Comparison of ENCODE assay signal across 21 mouse cellular contexts in the genomic region with DNA sequence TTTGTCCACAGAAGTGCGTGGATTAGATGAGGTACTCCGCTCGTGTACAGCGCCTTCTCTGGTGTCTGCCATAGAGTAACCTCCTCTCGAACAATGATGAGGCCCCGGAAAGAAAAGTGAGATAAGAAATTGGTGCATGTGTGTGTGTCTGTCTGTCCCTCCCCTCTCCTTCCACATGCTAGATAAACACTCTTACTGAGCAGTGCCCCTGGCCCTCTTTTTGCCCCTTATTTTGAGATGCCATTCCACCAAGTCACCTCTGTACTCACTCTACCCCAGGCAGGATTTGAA. TPM values are rescaled to one million over a fixed set of nuclear protein-coding genes. Genes with fewer than 3 reads are reported as not detected.
A peak's percentile ranks its signal among the peaks of the same experiment; 100 is the strongest.
DNase-seq lines count a peak whose midpoint lies in the region; ATAC-seq and TF ChIP-seq lines count a peak whose summit lies in the region.
"Had no signal": no experiment of that assay in that cellular context is flagged by ENCODE, and none has a peak within 500 bp of the region (broad histone marks: within the 10 kb centered on the region; RNA-seq: fewer than 3 reads in every experiment).

No protein-coding gene starts in this region.

- 89% methylated on average over 6 of the region's 6 CpGs for WGBS in intestine, embryonic 16.5 days
- WGBS in intestine, postnatal 0 days = 78% methylated on average over 6 of the region's 6 CpGs
- 21% methylated on average over 6 of the region's 6 CpGs for WGBS in liver, embryonic 12.5 days (ENCODE audit: insufficient replicate concordance)

- H3K27ac ChIP-seq in intestine, embryonic 16.5 days (ENCODE audit: low read length) = no peak overlapping the region
- no peak overlapping the region for H3K27ac ChIP-seq in intestine, postnatal 0 days (ENCODE audit: low read depth, low read length)
- peak overlapping the region; percentile 81 for H3K27ac ChIP-seq in MEL (ENCODE audit: control insufficient read depth, low read depth, low read length)
- H3K27ac ChIP-seq in liver, embryonic 12.5 days = peak overlapping the region; percentile 61
- H3K27ac ChIP-seq: embryonic facial prominence, embryonic 12.5 days; forebrain, embryonic 12.5 days; hindbrain, postnatal 0 days; macrophage; midbrain, embryonic 12.5 days had no signal

- no peak overlapping the region for H3K4me3 ChIP-seq in intestine, embryonic 16.5 days (ENCODE audit: low read length)
- no peak overlapping the region for H3K4me3 ChIP-seq in intestine, postnatal 0 days (ENCODE audit: low read depth, low read length)
- H3K4me3 ChIP-seq in MEL (ENCODE audit: control insufficient read depth in 1 of 2, insufficient read depth in 1 of 2, low read depth in 2 of 2, low read length in 2 of 2) = peak overlapping the region; percentile 54 to 57
- no peak overlapping the region for H3K4me3 ChIP-seq in liver, embryonic 12.5 days
- H3K4me3 ChIP-seq: embryonic facial prominence, embryonic 12.5 days; forebrain, embryonic 12.5 days; midbrain, embryonic 12.5 days had no signal

- H3K9ac ChIP-seq in intestine, embryonic 16.5 days (ENCODE audit: low read depth, low read length) = no peak overlapping the region
- no peak overlapping the region for H3K9ac ChIP-seq in intestine, postnatal 0 days (ENCODE audit: low read depth, low read length)
- H3K9ac ChIP-seq in MEL (ENCODE audit: control insufficient read depth, low read depth, low read length, poor library complexity, severe bottlenecking) = peak overlapping the region; percentile 55
- H3K9ac ChIP-seq in liver, embryonic 12.5 days = peak overlapping the region; percentile 36; the same call in 1 of the 2 replicates
- H3K9ac ChIP-seq: embryonic facial prominence, embryonic 12.5 days; forebrain, embryonic 12.5 days; midbrain, embryonic 12.5 days had no signal

- TF ChIP-seq RAD21 in MEL (IDR thresholded peaks at IDR 0.05; ENCODE audit: low read depth, low read length) = no peak

- H3K4me1 ChIP-seq in intestine, embryonic 16.5 days (ENCODE audit: control insufficient read depth, insufficient read depth, low read length) = no peaks in the 10 kb centered on the region
- H3K4me1 ChIP-seq in intestine, postnatal 0 days (replicated peaks; ENCODE audit: control insufficient read depth, insufficient read depth, low read length) = no peaks in the 10 kb centered on the region
- peaks cover 43 to 55% of the 10 kb centered on the region in 2 experiments for H3K4me1 ChIP-seq in MEL (ENCODE audit: control insufficient read depth in 1 of 2, insufficient read depth in 2 of 2, low read length in 2 of 2)
- peaks cover 93% of the 10 kb centered on the region for H3K4me1 ChIP-seq in liver, embryonic 12.5 days
- H3K4me1 ChIP-seq: embryonic facial prominence, embryonic 12.5 days; forebrain, embryonic 12.5 days; midbrain, embryonic 12.5 days had no signal

- peak in 1 of 2 experiments; percentile 65; a peak in 2 of 4 replicates for TF ChIP-seq POLR2A in MEL (IDR thresholded peaks at IDR 0.05; ENCODE audit: control insufficient read depth in 1 of 2, insufficient read depth in 1 of 2, low read depth in 1 of 2, low read length in 2 of 2, poor library complexity in 1 of 2)

- TF ChIP-seq EP300 in MEL (IDR thresholded peaks at IDR 0.05; ENCODE audit: low read depth in 1 of 2, low read length in 2 of 2) = peak; percentile 63 to 71; a peak in 3 of 4 replicates

- H3K4me2 ChIP-seq in intestine, embryonic 16.5 days (ENCODE audit: low read depth, low read length) = no peak overlapping the region
- no peak overlapping the region for H3K4me2 ChIP-seq in intestine, postnatal 0 days (replicated peaks; ENCODE audit: low read depth)
- peak overlapping the region; percentile 49 for H3K4me2 ChIP-seq in liver, embryonic 12.5 days
- H3K4me2 ChIP-seq: embryonic facial prominence, embryonic 12.5 days; forebrain, embryonic 12.5 days; midbrain, embryonic 12.5 days had no signal

- peak; percentile 77 for DNase-seq in MEL (ENCODE audit: low read depth, low spot score)
- no peak for DNase-seq in adrenal gland, adult 8-10 months
- DNase-seq: adrenal gland, postnatal 10 days; cerebellum, adult 18-20 months; cerebellum, postnatal 14 days; kidney, adult 11 months; lung, adult 2 months; right cerebral cortex, postnatal 14 days; spleen, adult 18-20 months had no signal

- no peaks in the 10 kb centered on the region for H3K27me3 ChIP-seq in intestine, embryonic 16.5 days (replicated peaks; ENCODE audit: control insufficient read depth, insufficient read depth, low read length)
- no peaks in the 10 kb centered on the region for H3K27me3 ChIP-seq in intestine, postnatal 0 days (replicated peaks; ENCODE audit: control insufficient read depth, insufficient read depth, low read length)
- no peaks in the 10 kb centered on the region for H3K27me3 ChIP-seq in MEL (ENCODE audit: control insufficient read depth in 1 of 2, insufficient read depth in 2 of 2, low read length in 2 of 2)
- H3K27me3 ChIP-seq in liver, embryonic 12.5 days (replicated peaks) = no peaks in the 10 kb centered on the region
- H3K27me3 ChIP-seq: CH12.LX; embryonic facial prominence, embryonic 12.5 days; forebrain, embryonic 12.5 days; midbrain, embryonic 12.5 days had no signal

- H3K36me3 ChIP-seq in intestine, embryonic 16.5 days (ENCODE audit: control insufficient read depth, insufficient read depth, low read length) = no peaks in the 10 kb centered on the region
- no peaks in the 10 kb centered on the region for H3K36me3 ChIP-seq in intestine, postnatal 0 days (ENCODE audit: control insufficient read depth, insufficient read depth)
- H3K36me3 ChIP-seq in MEL (ENCODE audit: control insufficient read depth in 1 of 2, insufficient read depth in 2 of 2, low read length in 2 of 2) = peaks cover 0 to 61% of the 10 kb centered on the region in 2 experiments; a peak in 2 of 4 replicates
- peaks cover 8% of the 10 kb centered on the region; the same call in 1 of the 2 replicates for H3K36me3 ChIP-seq in liver, embryonic 12.5 days
- H3K36me3 ChIP-seq: midbrain, embryonic 12.5 days had no signal

- TF ChIP-seq CTCF in intestine, postnatal 0 days (IDR thresholded peaks at IDR 0.05; ENCODE audit: low read depth) = no peak
- no peak; a peak in 1 of 6 replicates for TF ChIP-seq CTCF in MEL (IDR thresholded peaks at IDR 0.05 in 2 of 3, conservative IDR thresholded peaks at IDR 0.05 in 1 of 3; ENCODE audit: control insufficient read depth in 1 of 3, insufficient read depth in 1 of 3, low read depth in 2 of 3, low read length in 3 of 3, poor library complexity in 1 of 3, severe bottlenecking in 1 of 3)

- no peaks in the 10 kb centered on the region for H3K9me3 ChIP-seq in intestine, embryonic 16.5 days (ENCODE audit: control insufficient read depth, low read length)
- H3K9me3 ChIP-seq in intestine, postnatal 0 days (ENCODE audit: control insufficient read depth) = no peaks in the 10 kb centered on the region
- no peaks in the 10 kb centered on the region for H3K9me3 ChIP-seq in MEL (replicated peaks; ENCODE audit: insufficient read depth, low read length)
- no peaks in the 10 kb centered on the region for H3K9me3 ChIP-seq in liver, embryonic 12.5 days (replicated peaks)
- H3K9me3 ChIP-seq: embryonic facial prominence, embryonic 12.5 days; midbrain, embryonic 12.5 days had no signal

- no peaks in the 10 kb centered on the region; the same call in none of the 2 replicates for H3K79me2 ChIP-seq in MEL (ENCODE audit: control insufficient read depth, insufficient read depth, low read length, poor library complexity)

- ATAC-seq in intestine, embryonic 16.5 days = 0 out of 2 replicates have a peak, but pooled peaks have one; percentile 28
- ATAC-seq in intestine, postnatal 0 days = no peak
- ATAC-seq in liver, embryonic 12.5 days = peak; percentile 74
- peak; percentile 56 for ATAC-seq in megakaryocyte progenitor cell, adult 5-6 weeks (replicated peaks; ENCODE audit: poor library complexity)
- no peak for ATAC-seq in monocyte, adult 5-6 weeks (replicated peaks; ENCODE audit: insufficient number of reproducible peaks, low FRiP score, low TSS enrichment, poor library complexity, severe bottlenecking)
- ATAC-seq: activated CD4-positive, CD25-positive, alpha-beta regulatory T cell, adult 4 months; hindbrain, postnatal 0 days had no signal

TF ChIP-seq in MEL, 35 proteins besides CTCF, POLR2A, EP300 and RAD21 (continues in another document):
- TF ChIP-seq SIN3A (IDR thresholded peaks at IDR 0.05; ENCODE audit: low read length) (peak; percentile 86), ETS1 (IDR thresholded peaks at IDR 0.05; ENCODE audit: low read depth, low read length) (peak; percentile 83), ZMIZ1 (IDR thresholded peaks at IDR 0.05; ENCODE audit: low read depth, low read length) (peak; percentile 61; the same call in 1 of the 2 replicates), E2F4 (IDR thresholded peaks at IDR 0.05; ENCODE audit: borderline replicate concordance, low read depth, low read length) (no peak), POLR2AphosphoS5 (IDR thresholded peaks at IDR 0.05; ENCODE audit: borderline replicate concordance, low read depth, low read length) (no peak), GABPA (IDR thresholded peaks at IDR 0.05; ENCODE audit: low read depth, low read length) (no peak), MYC (IDR thresholded peaks at IDR 0.05; ENCODE audit: low read depth, low read length) (peak; percentile 94), POLR2AphosphoS2 (IDR thresholded peaks at IDR 0.05; ENCODE audit: low read length) (no peak), MAFK (IDR thresholded peaks at IDR 0.05; ENCODE audit: borderline replicate concordance, low read depth, low read length) (no peak), GATA1 (IDR thresholded peaks at IDR 0.05; ENCODE audit: low read depth, low read length) (peak; percentile 86), MAX (IDR thresholded peaks at IDR 0.05; ENCODE audit: low read length) (peak; percentile 86), JUND (IDR thresholded peaks at IDR 0.05; ENCODE audit: low read depth, low read length) (no peak), MXI1 (IDR thresholded peaks at IDR 0.05; ENCODE audit: low read depth, low read length) (peak; percentile 87), MYB (IDR thresholded peaks at IDR 0.05; ENCODE audit: low read depth, low read length) (no peak), ZC3H11A (IDR thresholded peaks at IDR 0.05; ENCODE audit: low read depth, low read length) (no peak)

RNA-seq across cellular contexts. Expression of a gene that starts 58.0 kb away (rescaled TPM):
- 8.2 and 10.6 TPM in 2 replicates for polyA plus RNA-seq in intestine, embryonic 16.5 days (2015; fragmentation: Nextera tagmentation; extraction: Ambion mirVana)
- polyA plus RNA-seq in intestine, postnatal 0 days (2015; fragmentation: Nextera tagmentation; extraction: Ambion mirVana) = 4.9 and 5.9 TPM in 2 replicates
- 3.6 and 4.2 TPM in 2 replicates for total RNA-seq in MEL (2012; rRNA removed)
- 1 to 10 TPM in 1 of 2 experiments, not detected in 1; 5.8 TPM for polyA plus RNA-seq in MEL (2012; ENCODE audit: insufficient read depth in 1 of 2, insufficient read length in 2 of 2, low read depth in 1 of 2, low replicate concordance in 2 of 2, missing spikeins in 1 of 2)
- 4.4 and 5.3 TPM in 2 replicates for polyA plus RNA-seq in liver, embryonic 12.5 days (2016; fragmentation: Nextera tagmentation; extraction: Ambion mirVana)
- total RNA-seq in megakaryocyte progenitor cell, adult 5-6 weeks (2015) = 17.5 and 22.3 TPM in 2 replicates
- total RNA-seq in megakaryocyte progenitor cell, adult 5-6 weeks (2017) = 14.9 and 17.4 TPM in 2 replicates
- total RNA-seq in monocyte, adult 5-6 weeks (2017) = 8.4 to 11.4 TPM (median 11.3 TPM) in 3 replicates
- 10 to 100 TPM; 30.3 to 36.2 (median 32.6) TPM for total RNA-seq in adrenal gland, adult 8-10 months (2022)

Comparison
In these comparisons a context has a peak if more than half of its experiments do, and no peak if none do; other contexts are left out.
1. ATAC-seq: peak in intestine, embryonic 16.5 days (single experiment), liver, embryonic 12.5 days (single experiment) and megakaryocyte progenitor cell, adult 5-6 weeks (single experiment); none in intestine, postnatal 0 days (single experiment) and monocyte, adult 5-6 weeks (single experiment).
2. H3K27ac ChIP-seq: peak in MEL (single experiment) and liver, embryonic 12.5 days (single experiment); none in intestine, embryonic 16.5 days (single experiment) and intestine, postnatal 0 days (single experiment).
3. H3K4me3 ChIP-seq: peak in MEL (2 of 2); none in intestine, embryonic 16.5 days (single experiment), intestine, postnatal 0 days (single experiment) and liver, embryonic 12.5 days (single experiment).
4. H3K9ac ChIP-seq: peak in MEL (single experiment) and liver, embryonic 12.5 days (single experiment); none in intestine, embryonic 16.5 days (single experiment) and intestine, postnatal 0 days (single experiment).